Mouse (Mus musculus) liver, embryonic 18 days (tissue): ENCODE results near the gene Cul1. TPM values are rescaled to one million over a fixed set of nuclear protein-coding genes. Genes with fewer than 3 reads are reported as not detected.

Source experiments
- polyA plus RNA-seq: library from polyadenylated mRNA; depleted of rRNA; stranded (reverse); fragments of >200 nt; gene quantifications from 2 replicates; pipeline ENCODE4 v1.2.3, GENCODE M21; 2012; rRNA removed

The Cul1 gene
- polyA plus RNA-seq: 29.6 and 30.6 TPM in 2 replicates

GRCm38 (mm10) chr6:47453098-47453497 is at the start of gene Cul1:
TSS of gene Cul1 (plus strand) at chr6:47453398.

Other genes starting within 250 kb of the Cul1 start
- 40.7 and 41.6 TPM in 2 replicates for gene Ezh2, start 141.9 kb downstream of the Cul1 start, polyA plus RNA-seq